Mouse (Mus musculus) embryonic facial prominence, embryonic 13.5 days (tissue): Measurements from ENCODE around the gene Negr1. TPM values are rescaled to one million over a fixed set of nuclear protein-coding genes. Genes with fewer than 3 reads are reported as not detected.
"Not testable (repeated sequence)": the region's sequence is repeated elsewhere in the genome, so short reads cannot be mapped to it uniquely, and the experiment has no call there.

Experiments
- ATAC-seq: fragments of 200-750 bp; cut with Nextera tagmentation; 2 replicates; pipeline ENCODE4 v1.8.0; 2017; ENCODE audit warnings: low read depth; ENCODE audit not compliant: insufficient number of reproducible peaks, insufficient read depth, low FRiP score, low TSS enrichment
- H3K27ac ChIP-seq: fragments of 300-500 bp; sonication (generic); 2 replicates; pipeline ENCODE4 v1.5.1; 2015; ENCODE audit warnings: moderate library complexity, mild to moderate bottlenecking, inconsistent platforms
- H3K27me3 ChIP-seq: fragments of 300-500 bp; sonication (generic); 2 replicates; pipeline ENCODE4 v1.6.1; 2015; ENCODE audit warnings: mild to moderate bottlenecking, inconsistent platforms
- H3K36me3 ChIP-seq: fragments of 300-500 bp; sonication (generic); 2 replicates; pipeline ENCODE4 v1.6.1; 2015; ENCODE audit warnings: mild to moderate bottlenecking, inconsistent platforms
- H3K4me1 ChIP-seq: fragments of 300-500 bp; sonication (generic); 2 replicates; pipeline ENCODE4 v1.6.1; 2015; ENCODE audit warnings: inconsistent platforms
- H3K4me2 ChIP-seq: fragments of 300-500 bp; sonication (generic); 2 replicates; pipeline ENCODE4 v1.6.1; 2015; ENCODE audit warnings: moderate library complexity, mild to moderate bottlenecking, inconsistent platforms
- H3K4me3 ChIP-seq: fragments of 300-500 bp; sonication (generic); 2 replicates; pipeline ENCODE4 v1.5.1; 2015; ENCODE audit warnings: mild to moderate bottlenecking, inconsistent platforms
- H3K9ac ChIP-seq: fragments of 300-500 bp; sonication (generic); 2 replicates; pipeline ENCODE4 v1.6.1; 2015; ENCODE audit warnings: mild to moderate bottlenecking, inconsistent platforms
- H3K9me3 ChIP-seq: fragments of 300-500 bp; sonication (generic); 2 replicates; pipeline ENCODE4 v1.6.1; 2016; ENCODE audit warnings: inconsistent platforms
- WGBS: fragments of 180-500 bp; shearing (Covaris S2); methylation state at CpG from one replicate; pipeline ENCODE4 v1.1.7; 2015; ENCODE audit warnings: mixed read lengths; 5-methylcytosine and 5-hydroxymethylcytosine counted together
- polyA plus RNA-seq: library from polyadenylated mRNA; unstranded; fragments of >200 nt; fragmentation: Nextera tagmentation; extraction: Ambion mirVana; gene quantifications from 2 replicates; pipeline ENCODE4 v1.2.1, GENCODE M21; 2015

The Negr1 gene
- polyA plus RNA-seq, 1 experiment from 2014 or later, result 5.1 TPM

- H3K9ac ChIP-seq, result no peak overlapping the region
- H3K27ac ChIP-seq, result no peak overlapping the region
- WGBS, result 59% methylated on average over 1 of the region's 1 CpGs
- no peak overlapping the region for H3K4me3 ChIP-seq
- H3K4me1 ChIP-seq, result peaks cover 7% of the 10 kb centered on the region; the same call in 1 of the 2 replicates
- H3K27me3 ChIP-seq, result no peaks in the 10 kb centered on the region
- no peaks in the 10 kb centered on the region for H3K36me3 ChIP-seq
- no peaks in the 10 kb centered on the region for H3K9me3 ChIP-seq
- no peak for ATAC-seq
- H3K4me2 ChIP-seq, result no peak overlapping the region
These were observed 475.0 kb downstream of the Negr1 start for GRCm38 (mm10) chr3:157036568-157036967.

- no peak overlapping the region for H3K9ac ChIP-seq
- no peaks in the 10 kb centered on the region for H3K27me3 ChIP-seq
- no peak for ATAC-seq
- no peaks in the 10 kb centered on the region for H3K36me3 ChIP-seq
- no peak overlapping the region for H3K4me3 ChIP-seq
- H3K4me1 ChIP-seq, result peaks cover 7% of the 10 kb centered on the region; the same call in 1 of the 2 replicates
- H3K9me3 ChIP-seq, result no peaks in the 10 kb centered on the region
- WGBS, result 43% methylated on average over 5 of the region's 5 CpGs
- no peak overlapping the region for H3K4me2 ChIP-seq
- H3K27ac ChIP-seq, result no peak overlapping the region
These were observed 479.0 kb downstream of the Negr1 start for GRCm38 (mm10) chr3:157040619-157041018.

GRCm38 (mm10) chr3:157044565-157044964 lies 483.0 kb downstream of the Negr1 start:
- Histone ChIP-seq H3K4me3 (no peak overlapping the region), H3K27ac (no peak overlapping the region), H3K9ac (no peak overlapping the region), H3K27me3 (no peaks in the 10 kb centered on the region), H3K4me2 (no peak overlapping the region), H3K9me3 (no peaks in the 10 kb centered on the region), H3K4me1 (no peaks in the 10 kb centered on the region), H3K36me3 (no peaks in the 10 kb centered on the region)
- no peak for ATAC-seq
- 84% methylated on average over 2 of the region's 2 CpGs for WGBS

GRCm38 (mm10) chr3:157064438-157064837 lies 502.8 kb downstream of the Negr1 start:
- H3K9me3 ChIP-seq, H3K36me3 ChIP-seq, H3K9ac ChIP-seq, H3K27me3 ChIP-seq, H3K4me1 ChIP-seq, H3K4me3 ChIP-seq, ATAC-seq, H3K27ac ChIP-seq, H3K4me2 ChIP-seq: not testable (repeated sequence)
- 79% methylated on average over 2 of the region's 2 CpGs for WGBS

GRCm38 (mm10) chr3:157066331-157066730 lies 504.7 kb downstream of the Negr1 start:
- no peak for ATAC-seq
- H3K36me3 ChIP-seq, result no peaks in the 10 kb centered on the region
- H3K4me1 ChIP-seq, result no peaks in the 10 kb centered on the region

GRCm38 (mm10) chr3:157079250-157079965 lies 517.8 kb downstream of the Negr1 start:
- H3K27ac ChIP-seq, result no peak overlapping the region
- WGBS, result 59% methylated on average over 2 of the region's 2 CpGs
- no peak overlapping the region for H3K4me2 ChIP-seq
- H3K9me3 ChIP-seq, result no peaks in the 10 kb centered on the region
- no peak for ATAC-seq
- no peak overlapping the region for H3K4me3 ChIP-seq
- no peaks in the 10 kb centered on the region for H3K36me3 ChIP-seq
- H3K9ac ChIP-seq, result no peak overlapping the region
- H3K4me1 ChIP-seq, result no peaks in the 10 kb centered on the region
- H3K27me3 ChIP-seq, result no peaks in the 10 kb centered on the region

More at GRCm38 (mm10) chr3:157066331-157066730, 504.7 kb downstream of the Negr1 start:
- Histone ChIP-seq H3K9ac (no peak overlapping the region), H3K27ac (no peak overlapping the region), H3K9me3 (no peaks in the 10 kb centered on the region), H3K27me3 (no peaks in the 10 kb centered on the region), H3K4me3 (no peak overlapping the region), H3K4me2 (no peak overlapping the region)

- Histone ChIP-seq H3K9me3 (no peaks in the 10 kb centered on the region), H3K4me2 (no peak overlapping the region), H3K27ac (no peak overlapping the region), H3K9ac (no peak overlapping the region), H3K36me3 (no peaks in the 10 kb centered on the region), H3K4me1 (no peaks in the 10 kb centered on the region), H3K4me3 (no peak overlapping the region), H3K27me3 (no peaks in the 10 kb centered on the region; the same call in 1 of the 2 replicates)
- 50% methylated on average over 1 of the region's 1 CpGs for WGBS
- ATAC-seq, result no peak
These were observed 518.3 kb downstream of the Negr1 start for GRCm38 (mm10) chr3:157079966-157080306.

- Histone ChIP-seq H3K9ac (no peak overlapping the region), H3K27me3 (no peaks in the 10 kb centered on the region; the same call in 1 of the 2 replicates), H3K4me3 (no peak overlapping the region), H3K4me2 (no peak overlapping the region), H3K36me3 (no peaks in the 10 kb centered on the region), H3K9me3 (no peaks in the 10 kb centered on the region), H3K4me1 (no peaks in the 10 kb centered on the region), H3K27ac (no peak overlapping the region)
- WGBS, result 90% methylated on average over 1 of the region's 1 CpGs
- ATAC-seq, result no peak
These were observed 519.0 kb downstream of the Negr1 start for GRCm38 (mm10) chr3:157080585-157080984.

GRCm38 (mm10) chr3:157082808-157083784 lies 521.5 kb downstream of the Negr1 start:
- Histone ChIP-seq H3K9me3 (no peaks in the 10 kb centered on the region), H3K36me3 (no peaks in the 10 kb centered on the region), H3K9ac (no peak overlapping the region), H3K4me3 (no peak overlapping the region), H3K27me3 (no peaks in the 10 kb centered on the region; the same call in 1 of the 2 replicates), H3K27ac (no peak overlapping the region), H3K4me2 (no peak overlapping the region), H3K4me1 (no peaks in the 10 kb centered on the region)
- 85% methylated on average over 8 of the region's 8 CpGs for WGBS
- ATAC-seq, result no peak

GRCm38 (mm10) chr3:157085180-157085579 lies 523.6 kb downstream of the Negr1 start:
- H3K9ac ChIP-seq, result no peak overlapping the region
- WGBS, result 76% methylated on average over 1 of the region's 1 CpGs
- H3K9me3 ChIP-seq, result no peaks in the 10 kb centered on the region
- no peak overlapping the region for H3K4me2 ChIP-seq
- H3K36me3 ChIP-seq, result no peaks in the 10 kb centered on the region
- no peak overlapping the region for H3K4me3 ChIP-seq
- H3K4me1 ChIP-seq, result no peaks in the 10 kb centered on the region
- ATAC-seq, result no peak
- H3K27me3 ChIP-seq, result no peaks in the 10 kb centered on the region; the same call in 1 of the 2 replicates
- no peak overlapping the region for H3K27ac ChIP-seq

- WGBS, result 63% methylated on average over 4 of the region's 4 CpGs
- no peaks in the 10 kb centered on the region for H3K9me3 ChIP-seq
- no peak overlapping the region for H3K27ac ChIP-seq
- H3K27me3 ChIP-seq, result no peaks in the 10 kb centered on the region
- H3K9ac ChIP-seq, result no peak overlapping the region
- H3K4me3 ChIP-seq, result no peak overlapping the region
- no peaks in the 10 kb centered on the region for H3K4me1 ChIP-seq
- H3K4me2 ChIP-seq, result no peak overlapping the region
- ATAC-seq, result no peak
- H3K36me3 ChIP-seq, result no peaks in the 10 kb centered on the region
These were observed 528.5 kb downstream of the Negr1 start for GRCm38 (mm10) chr3:157090051-157090450.

- H3K4me3 ChIP-seq, result no peak overlapping the region
- WGBS, result 94% methylated on average over 1 of the region's 1 CpGs
- H3K4me2 ChIP-seq, result no peak overlapping the region
- ATAC-seq, result no peak
- H3K9ac ChIP-seq, result no peak overlapping the region
- no peaks in the 10 kb centered on the region for H3K9me3 ChIP-seq
- no peak overlapping the region for H3K27ac ChIP-seq
- no peaks in the 10 kb centered on the region for H3K4me1 ChIP-seq
- H3K36me3 ChIP-seq, result no peaks in the 10 kb centered on the region
- no peaks in the 10 kb centered on the region for H3K27me3 ChIP-seq
These were observed 534.7 kb downstream of the Negr1 start for GRCm38 (mm10) chr3:157096284-157096683.
